Mouse (Mus musculus) megakaryocyte, embryonic 14.5 days (primary cell): ENCODE measurements around the gene Gm20388.

Experiments used
- FLI1 ChIP-seq: IDR thresholded peaks from 2 replicates; pipeline ENCODE4 v1.6.1; 2012; ENCODE audit warnings: low read length, inconsistent platforms, mixed read lengths
- GATA1 ChIP-seq: IDR thresholded peaks from 3 replicates; pipeline ENCODE4 v1.6.1; 2012; ENCODE audit warnings: mixed read lengths, low read length, inconsistent platforms, borderline replicate concordance

DNA sequence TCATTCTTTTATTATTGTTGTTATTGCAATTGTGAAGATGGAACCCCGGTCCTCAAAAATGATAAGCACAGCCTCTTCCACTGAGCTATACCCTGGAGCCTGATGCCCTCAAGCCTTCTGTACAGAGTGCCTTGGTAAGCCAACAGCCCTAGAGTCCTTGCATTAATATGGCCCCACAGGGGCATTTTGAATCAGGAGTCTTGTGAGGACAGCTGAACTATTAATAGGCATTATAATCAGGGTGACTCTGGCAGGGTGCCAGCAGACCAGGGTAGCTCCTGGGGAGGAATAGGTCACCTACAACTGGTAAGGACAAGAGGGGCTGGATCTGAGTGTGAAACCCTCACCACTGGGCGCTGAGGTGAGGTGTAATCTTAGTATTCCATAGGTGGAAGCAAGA, 679.3 kb downstream of the Gm20388 start:
- no peak for TF ChIP-seq GATA1
- no peak for TF ChIP-seq FLI1
